Mouse (Mus musculus) brain, embryonic 14.5 days (tissue): ENCODE results near the gene Olfr1368.

ENCODE experiments used
- CTCF ChIP-seq: fragments of 200-500 bp; IDR thresholded peaks from 2 replicates; pipeline ENCODE4 v1.5.1; 2012; ENCODE audit warnings: inconsistent platforms, mild to moderate bottlenecking, moderate library complexity, borderline replicate concordance; ENCODE audit not compliant: insufficient read depth, insufficient read length; ENCODE audit errors: extremely low read depth
- POLR2A ChIP-seq: fragments of 200-500 bp; IDR thresholded peaks from 2 replicates; pipeline ENCODE4 v1.6.1; 2012; ENCODE audit warnings: mild to moderate bottlenecking, inconsistent platforms, borderline replicate concordance; ENCODE audit not compliant: poor library complexity, insufficient read depth, insufficient read length, severe bottlenecking; ENCODE audit errors: extremely low read depth

DNA sequence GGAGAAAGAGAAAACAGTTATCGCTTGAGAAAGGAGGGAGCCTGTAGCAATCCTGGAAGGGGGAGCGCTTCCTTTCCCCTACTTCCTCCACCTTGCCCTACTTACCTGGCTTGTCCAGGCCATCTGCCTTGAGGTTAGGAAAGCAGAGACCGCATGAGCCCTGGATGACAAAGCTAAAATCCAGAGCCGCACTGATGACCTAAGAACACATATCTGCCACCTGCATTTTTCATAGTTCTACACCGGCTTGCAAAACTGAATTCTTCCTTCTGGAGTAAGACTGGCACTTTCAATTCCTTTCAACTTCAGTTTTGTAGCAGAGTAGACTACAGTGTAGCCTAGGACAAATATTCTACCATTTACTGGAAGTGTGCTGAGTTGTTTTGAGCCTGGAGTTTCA, 32.7 kb upstream of the Olfr1368 start:
- TF ChIP-seq CTCF (no peak), POLR2A (no peak)
